Mouse (Mus musculus) urinary bladder, postnatal 25 days (tissue): ENCODE measurements around the gene Mitd1.
A peak's percentile ranks its signal among the peaks of the same experiment; 100 is the strongest.

Experiments
- DNase-seq: peaks from one replicate; pipeline ENCODE4 v3.0.0; 2022; ENCODE audit warnings: low spot score

Mitd1 gene

GRCm38 (mm10) chr1:37890025-37890652 lies at the start of gene Mitd1, which contains the start of gene Mrpl30:
TSS of gene Mitd1 (minus strand) at chr1:37890411.
TSS of gene Mrpl30 (plus strand) at chr1:37890477.
- peak; percentile 79 for DNase-seq

DNA sequence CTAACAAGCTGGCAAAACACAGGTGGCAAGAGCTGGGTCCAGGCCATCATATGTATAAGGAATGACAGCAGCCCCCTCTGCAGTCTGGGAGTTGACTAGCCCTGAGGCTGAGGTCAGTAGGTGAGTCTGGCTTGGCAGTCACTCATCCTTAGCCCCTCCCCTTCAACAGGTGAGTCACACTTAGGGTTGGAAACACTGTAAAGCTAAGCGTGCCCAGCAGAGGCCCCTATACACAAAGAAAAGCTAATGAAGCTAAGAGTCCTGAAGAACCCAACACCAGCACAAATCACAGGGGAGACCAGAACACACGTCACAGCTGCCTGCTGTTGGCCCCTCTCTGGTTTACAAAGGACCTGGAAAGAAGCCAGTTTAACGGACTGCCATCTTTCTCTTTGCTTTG lies 41.6 kb upstream of the Mitd1 start:
- peak; percentile 17 for DNase-seq

GRCm38 (mm10) chr1:37925971-37926370 lies 35.8 kb upstream of the Mitd1 start:
- no peak for DNase-seq

GRCm38 (mm10) chr1:37922536-37922935 lies 32.3 kb upstream of the Mitd1 start:
- DNase-seq = no peak

GRCm38 (mm10) chr1:37918096-37918495 lies 27.9 kb upstream of the Mitd1 start:
- DNase-seq = no peak

DNA sequence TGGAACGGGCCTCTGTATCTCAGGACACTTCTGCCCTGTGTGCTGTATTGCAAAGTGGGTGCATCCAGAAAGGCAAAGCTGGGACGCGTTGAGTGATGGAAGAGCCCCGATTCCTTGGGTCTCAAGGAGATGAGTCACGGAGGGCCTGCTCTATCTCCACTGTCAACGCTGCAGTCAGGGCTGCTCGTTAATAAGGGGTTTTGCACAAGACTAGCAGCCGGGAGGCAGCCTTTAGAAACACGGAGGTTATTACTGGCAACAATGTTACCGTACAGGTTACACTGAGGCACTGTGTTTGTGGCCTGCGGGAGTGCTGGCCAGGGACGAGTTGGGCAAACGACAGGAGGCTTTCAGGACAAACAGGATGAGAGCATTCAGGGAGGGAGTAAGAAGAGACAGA lies 27.5 kb upstream of the Mitd1 start:
- no peak for DNase-seq

- DNase-seq = no peak
Measured at GRCm38 (mm10) chr1:37916393-37916792, 26.2 kb upstream of the Mitd1 start, which contains the start of gene Lyg2. TSS of gene Lyg2 (minus strand) at chr1:37916493.

GRCm38 (mm10) chr1:37912751-37913150 lies 22.5 kb upstream of the Mitd1 start:
- no peak for DNase-seq

DNA sequence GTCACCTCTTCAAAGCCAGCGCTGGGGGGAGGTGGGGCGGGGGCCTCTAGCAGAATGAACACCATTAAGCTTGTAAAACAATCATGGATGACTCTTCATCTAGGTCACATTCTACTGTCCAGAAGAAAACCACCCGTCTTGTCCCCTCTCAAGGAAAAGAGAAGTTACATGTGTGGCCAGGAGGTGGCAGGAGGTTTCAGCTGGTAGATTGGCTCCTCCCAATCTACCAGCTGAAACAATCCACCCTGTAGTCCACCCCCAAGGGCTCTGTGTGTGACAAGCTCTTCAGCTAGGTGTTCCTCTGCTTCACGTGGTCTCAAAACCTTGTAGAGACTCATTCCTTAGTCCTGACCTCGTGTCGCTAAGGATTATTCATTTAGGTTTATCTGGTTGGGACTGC lies 13.0 kb upstream of the Mitd1 start:
- peak; percentile 10 for DNase-seq

GRCm38 (mm10) chr1:37900288-37900687 lies 10.1 kb upstream of the Mitd1 start:
- DNase-seq = no peak

- no peak for DNase-seq
Measured at GRCm38 (mm10) chr1:37899816-37900215, 9.6 kb upstream of the Mitd1 start.

DNA sequence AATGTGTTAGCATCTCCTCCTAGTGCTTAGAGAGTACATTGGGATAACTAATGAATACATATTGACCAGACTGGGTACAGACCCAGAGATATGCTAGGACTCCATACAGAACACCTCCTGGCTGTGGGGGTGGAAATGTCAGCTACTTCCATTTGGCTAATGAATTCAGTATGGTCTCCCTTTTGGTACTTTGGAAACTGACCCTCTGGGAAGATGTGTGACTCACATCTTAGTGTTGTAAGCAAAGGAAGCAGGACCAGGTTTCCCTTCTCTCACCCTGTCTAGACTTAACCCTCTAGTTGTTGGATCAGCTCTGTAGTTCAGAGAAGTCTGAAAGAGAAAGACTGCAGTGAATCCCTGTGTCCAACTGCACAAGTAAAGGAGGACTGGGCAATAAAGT lies 4.4 kb upstream of the Mitd1 start:
- DNase-seq = no peak

GRCm38 (mm10) chr1:37891400-37891799 lies 1.2 kb upstream of the Mitd1 start:
- DNase-seq = no peak

- DNase-seq = no peak
Measured at GRCm38 (mm10) chr1:37889206-37889605, 1.0 kb downstream of the Mitd1 start.

DNA sequence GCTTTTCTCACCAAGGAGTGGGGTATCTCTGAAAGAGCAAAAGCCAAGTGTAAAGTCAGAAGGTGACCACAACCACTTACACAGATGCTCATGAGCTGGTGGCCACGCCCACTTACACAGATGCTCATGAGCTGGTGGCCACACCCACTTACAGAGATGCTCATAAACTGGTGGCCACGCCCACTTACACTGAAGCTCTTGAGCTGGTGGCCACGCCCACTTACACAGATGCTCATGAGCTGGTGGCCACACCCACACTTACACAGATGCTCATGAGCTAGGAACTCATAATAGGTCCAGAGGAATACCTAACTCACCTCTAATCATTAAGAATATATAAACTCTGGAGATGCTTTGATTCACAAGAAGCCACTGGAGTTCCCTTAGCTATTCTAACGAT lies 5.8 kb downstream of the Mitd1 start:
- DNase-seq = no peak

DNA sequence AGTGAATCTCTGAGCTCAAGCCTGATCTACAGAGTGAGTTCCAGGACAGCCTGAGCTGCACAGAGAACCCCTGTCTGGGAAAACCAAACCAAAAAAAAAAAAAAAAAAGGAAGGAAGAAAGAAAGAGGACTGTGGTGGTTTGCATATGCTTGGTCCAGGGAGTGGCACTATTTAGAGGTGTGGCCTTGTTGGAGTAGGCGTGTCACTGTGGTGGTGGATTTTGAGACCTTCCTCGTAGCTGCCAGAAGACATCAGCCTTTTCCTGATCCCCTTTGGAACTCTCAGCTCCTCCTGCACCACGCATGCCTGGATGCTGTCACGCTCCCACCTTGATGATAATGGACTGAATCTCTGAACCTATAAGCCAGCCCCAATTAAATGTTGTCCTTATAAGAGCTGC lies 6.8 kb downstream of the Mitd1 start:
- no peak for DNase-seq

DNA sequence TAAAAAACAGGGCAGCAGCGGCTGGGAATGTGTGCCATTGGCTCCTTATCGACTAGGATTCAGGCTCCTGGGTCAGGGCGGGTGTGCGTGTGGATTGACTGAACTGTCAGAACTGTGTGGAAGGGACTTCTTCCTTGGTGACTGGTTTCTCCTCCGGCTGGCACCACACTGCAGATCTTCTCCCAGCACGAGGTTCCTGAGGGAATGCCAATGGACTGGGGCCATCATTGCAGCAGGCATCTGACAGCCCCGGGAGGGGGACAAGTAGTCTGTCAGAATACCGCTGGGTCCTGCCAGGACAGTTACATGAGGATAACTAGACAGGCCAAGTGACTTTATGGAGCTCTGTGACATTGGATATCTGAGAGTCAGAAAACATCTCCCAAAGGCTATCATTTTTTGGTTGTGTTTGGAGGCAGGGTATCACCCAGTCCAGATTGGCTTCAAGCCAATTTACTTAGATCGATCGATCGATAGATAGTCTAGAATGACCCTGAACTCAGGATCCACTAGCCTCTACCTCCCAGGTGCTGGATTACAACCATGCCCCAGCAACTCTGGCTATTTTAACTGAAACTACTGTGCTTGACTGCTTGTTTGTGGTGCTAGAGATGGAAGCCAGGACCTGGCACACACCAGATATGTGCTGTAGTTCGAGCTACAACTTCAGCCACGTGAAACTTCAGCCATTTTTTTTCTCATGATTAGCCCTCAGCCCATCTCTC lies 12.3 kb downstream of the Mitd1 start:
- no peak for DNase-seq

- DNase-seq = no peak
Measured at GRCm38 (mm10) chr1:37873157-37873556, 17.1 kb downstream of the Mitd1 start.

- peak; percentile 67 for DNase-seq
Measured at GRCm38 (mm10) chr1:37872131-37873067, 17.8 kb downstream of the Mitd1 start.

DNA sequence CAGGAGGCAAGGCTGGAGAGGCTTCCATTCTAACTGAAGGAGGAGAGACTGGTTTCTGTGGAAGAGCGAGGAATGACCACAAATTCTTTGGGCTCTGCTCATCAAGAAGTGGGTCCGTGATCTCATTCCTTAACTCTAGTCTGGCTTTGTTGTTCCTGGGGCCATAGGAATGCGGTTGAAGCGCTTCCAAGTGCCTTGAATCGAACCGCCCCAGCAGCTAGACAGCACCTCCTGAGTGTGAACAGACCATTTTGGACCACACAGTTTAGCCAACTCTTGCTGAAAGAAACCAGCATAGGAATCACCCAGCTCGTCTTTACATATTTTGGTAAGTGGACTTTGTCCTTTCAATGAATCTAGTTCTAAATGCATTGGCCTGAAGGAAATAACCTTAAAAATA lies 18.5 kb downstream of the Mitd1 start, which contains the start of gene Lipt1:
Lipt1 (plus strand) TSS at position 35 of the 400 bp plus-strand sequence.
- DNase-seq = peak; percentile 19

DNA sequence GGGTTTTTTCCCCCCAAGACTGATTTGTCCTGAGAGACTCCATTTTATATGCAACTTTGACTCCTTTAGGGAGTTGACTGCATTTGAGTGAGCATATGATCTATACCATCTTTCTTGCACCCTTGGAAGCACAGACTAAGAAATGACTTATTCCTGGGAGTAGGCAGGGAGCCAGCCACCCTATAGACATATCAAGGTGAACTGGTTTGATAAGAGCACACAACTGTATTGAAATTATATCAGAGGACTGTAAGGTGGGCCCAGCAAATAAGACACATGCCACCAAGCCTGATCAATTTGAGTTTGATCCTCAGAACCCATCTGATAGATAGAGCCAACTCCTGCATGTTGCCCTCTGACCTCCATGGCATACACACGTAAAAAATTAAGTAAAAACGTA lies 20.8 kb downstream of the Mitd1 start:
- no peak for DNase-seq

DNA sequence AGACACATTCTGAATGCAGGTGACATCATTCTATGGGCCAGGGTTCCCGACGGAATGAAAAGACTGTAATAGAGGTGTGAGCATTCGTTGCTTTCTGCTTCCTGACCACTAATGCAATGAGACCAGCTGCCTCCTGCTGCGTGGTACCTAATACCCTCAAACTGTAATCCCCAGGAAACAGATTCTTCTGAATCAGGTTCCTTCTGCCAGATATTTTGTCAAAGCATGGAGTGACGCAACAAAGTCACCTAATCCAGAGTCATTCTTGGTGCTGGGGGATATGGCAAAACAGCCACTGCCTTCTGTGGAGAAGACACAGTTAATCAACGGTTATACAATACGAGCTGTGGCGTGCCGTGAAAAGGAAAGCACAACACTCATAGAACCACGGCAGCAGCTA lies 21.6 kb downstream of the Mitd1 start:
- no peak for DNase-seq
